Mouse (Mus musculus): ENCODE measurements around the gene Mfn2.

- TF ChIP-seq POLR2A (IDR thresholded peaks at IDR 0.05; ENCODE audit: low read depth, low read length) (no peak), CTCF (IDR thresholded peaks at IDR 0.05; ENCODE audit: borderline replicate concordance, insufficient read depth, low read length) (no peak)
These were observed 17.8 kb upstream of the Mfn2 start for GRCm38 (mm10) chr4:147922341-147922740.
